Mouse (Mus musculus): ENCODE measurements at regions not wholly inside any gene's neighbourhood (a gene's known extent, or its start where the extent isn't known, plus 50 kb on each side); places are given as distances from the start of the nearest gene placed in this dataset.

- 88% methylated on average over 1 of the region's 1 CpGs for WGBS
- DNase-seq = no peak
- Histone ChIP-seq H3K4me3 (ENCODE audit: low read depth, low read length) (no peak overlapping the region), H3K9ac (no peak overlapping the region), H3K27me3 (ENCODE audit: insufficient read depth, low read length) (no peaks in the 10 kb centered on the region), H3K9me3 (ENCODE audit: low read length) (no peaks in the 10 kb centered on the region), H3K36me3 (ENCODE audit: insufficient read depth) (no peaks in the 10 kb centered on the region), H3K4me2 (ENCODE audit: low read depth) (no peak overlapping the region), H3K27ac (ENCODE audit: low read depth, low read length) (no peak overlapping the region), H3K4me1 (ENCODE audit: insufficient read depth) (no peaks in the 10 kb centered on the region)
- no peak for ATAC-seq
- no peak for TF ChIP-seq CTCF (IDR thresholded peaks at IDR 0.05; ENCODE audit: low read depth)
Measured at GRCm38 (mm10) chr3:8004271-8004670, 1384.0 kb upstream of the 1700008P02Rik start.

- 75% methylated on average over 4 of the region's 4 CpGs for whole genome bisulfite sequencing
- no peak for TF ChIP-seq CTCF (IDR thresholded peaks at IDR 0.05; ENCODE audit: low read depth)
Measured at GRCm38 (mm10) chr3:8001027-8001426, 1380.8 kb upstream of the 1700008P02Rik start.

GRCm38 (mm10) chr3:7992322-7992721 is 1372.1 kb upstream of the 1700008P02Rik start:
- ATAC-seq = no peak
- no peaks in the 10 kb centered on the region for H3K36me3 ChIP-seq (ENCODE audit: insufficient read depth)
- WGBS = 88% methylated on average over 2 of the region's 2 CpGs

More at GRCm38 (mm10) chr3:8001027-8001426, 1380.8 kb upstream of the 1700008P02Rik start:
- Histone ChIP-seq H3K4me2 (ENCODE audit: low read depth) (no peak overlapping the region), H3K9ac (no peak overlapping the region), H3K4me3 (ENCODE audit: low read depth, low read length) (no peak overlapping the region), H3K36me3 (ENCODE audit: insufficient read depth) (no peaks in the 10 kb centered on the region), H3K27me3 (ENCODE audit: insufficient read depth, low read length) (no peaks in the 10 kb centered on the region), H3K9me3 (ENCODE audit: low read length) (no peaks in the 10 kb centered on the region), H3K4me1 (ENCODE audit: insufficient read depth) (no peaks in the 10 kb centered on the region), H3K27ac (ENCODE audit: low read depth, low read length) (no peak overlapping the region)
- no peak for ATAC-seq
- DNase-seq = no peak

GRCm38 (mm10) chr3:7973287-7973686 is 1353.0 kb upstream of the 1700008P02Rik start:
- Histone ChIP-seq H3K4me3 (ENCODE audit: low read depth, low read length) (no peak overlapping the region), H3K9me3 (ENCODE audit: low read length) (no peaks in the 10 kb centered on the region), H3K4me2 (ENCODE audit: low read depth) (no peak overlapping the region), H3K4me1 (ENCODE audit: insufficient read depth) (no peaks in the 10 kb centered on the region), H3K27me3 (ENCODE audit: insufficient read depth, low read length) (no peaks in the 10 kb centered on the region), H3K27ac (ENCODE audit: low read depth, low read length) (no peak overlapping the region), H3K9ac (no peak overlapping the region), H3K36me3 (ENCODE audit: insufficient read depth) (no peaks in the 10 kb centered on the region)
- no peak for TF ChIP-seq CTCF (IDR thresholded peaks at IDR 0.05; ENCODE audit: low read depth)
- 77% methylated on average over 3 of the region's 3 CpGs for WGBS
- no peak for ATAC-seq
- no peak for DNase-seq

More at GRCm38 (mm10) chr3:7992322-7992721, 1372.1 kb upstream of the 1700008P02Rik start:
- Histone ChIP-seq H3K4me1 (ENCODE audit: insufficient read depth) (no peaks in the 10 kb centered on the region), H3K9me3 (ENCODE audit: low read length) (no peaks in the 10 kb centered on the region), H3K27me3 (ENCODE audit: insufficient read depth, low read length) (no peaks in the 10 kb centered on the region), H3K27ac (ENCODE audit: low read depth, low read length) (no peak overlapping the region), H3K9ac (no peak overlapping the region), H3K4me2 (ENCODE audit: low read depth) (no peak overlapping the region), H3K4me3 (ENCODE audit: low read depth, low read length) (no peak overlapping the region)
- TF ChIP-seq CTCF (IDR thresholded peaks at IDR 0.05; ENCODE audit: low read depth) = no peak
- no peak for DNase-seq

- Histone ChIP-seq H3K27me3 (ENCODE audit: insufficient read depth, low read length) (no peaks in the 10 kb centered on the region), H3K4me2 (ENCODE audit: low read depth) (no peak overlapping the region), H3K9me3 (ENCODE audit: low read length) (no peaks in the 10 kb centered on the region), H3K36me3 (ENCODE audit: insufficient read depth) (no peaks in the 10 kb centered on the region), H3K4me1 (ENCODE audit: insufficient read depth) (no peaks in the 10 kb centered on the region), H3K27ac (ENCODE audit: low read depth, low read length) (no peak overlapping the region), H3K9ac (no peak overlapping the region), H3K4me3 (ENCODE audit: low read depth, low read length) (no peak overlapping the region)
- no peak for TF ChIP-seq CTCF (IDR thresholded peaks at IDR 0.05; ENCODE audit: low read depth)
- 94% methylated on average over 1 of the region's 1 CpGs for WGBS
- ATAC-seq = no peak
- DNase-seq = no peak
Measured at GRCm38 (mm10) chr3:7953911-7954310, 1333.7 kb upstream of the 1700008P02Rik start.

GRCm38 (mm10) chr3:7943646-7944381 is 1323.6 kb upstream of the 1700008P02Rik start:
- Histone ChIP-seq H3K27ac (ENCODE audit: low read depth, low read length) (no peak overlapping the region), H3K9me3 (ENCODE audit: low read length) (no peaks in the 10 kb centered on the region), H3K4me1 (ENCODE audit: insufficient read depth) (no peaks in the 10 kb centered on the region), H3K4me2 (ENCODE audit: low read depth) (no peak overlapping the region), H3K9ac (no peak overlapping the region), H3K4me3 (ENCODE audit: low read depth, low read length) (no peak overlapping the region), H3K36me3 (ENCODE audit: insufficient read depth) (no peaks in the 10 kb centered on the region), H3K27me3 (ENCODE audit: insufficient read depth, low read length) (no peaks in the 10 kb centered on the region)
- DNase-seq = peak; percentile 14
- peak; percentile 77 for ATAC-seq
- 27% methylated on average over 8 of the region's 8 CpGs for WGBS
- TF ChIP-seq CTCF (IDR thresholded peaks at IDR 0.05; ENCODE audit: low read depth) = no peak

Measured in forebrain, postnatal 0 days (tissue).